Mouse (Mus musculus): ENCODE data around the gene Mamdc2. TPM values are rescaled to one million over a fixed set of nuclear protein-coding genes. Genes with fewer than 3 reads are reported as not detected.

Gene Mamdc2
- polyA plus RNA-seq, 1 experiment from 2014 or later = 2.7 TPM

DNA sequence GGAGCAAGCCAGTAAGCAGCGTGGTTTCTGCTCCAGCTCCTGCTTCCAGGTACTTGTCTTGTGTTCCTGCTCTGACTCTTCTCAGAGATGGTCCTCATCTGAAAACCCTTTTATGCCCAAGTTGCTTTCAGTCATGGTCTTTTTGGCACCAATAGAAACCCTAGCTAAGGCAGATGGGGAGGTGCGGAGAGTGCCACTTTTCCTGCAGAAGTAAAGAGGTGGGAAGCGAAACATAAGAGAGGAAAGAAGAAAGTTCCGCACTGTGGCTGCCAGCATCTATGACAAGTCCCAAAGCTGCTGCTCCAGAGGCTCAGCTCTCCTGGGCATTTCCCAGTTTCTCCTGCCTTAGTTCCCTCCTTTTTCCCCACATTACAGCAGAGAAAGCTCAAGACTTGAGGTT is 67.3 kb downstream of the Mamdc2 start:
- ATAC-seq (replicated peaks; ENCODE audit: low FRiP score, low TSS enrichment, low read depth) = no peak
- no peaks in the 10 kb centered on the region for H3K27me3 ChIP-seq (replicated peaks; ENCODE audit: control insufficient read depth, insufficient read depth, low read length)
- WGBS = 89% methylated on average over 4 of the region's 4 CpGs
- H3K9ac ChIP-seq (ENCODE audit: low read length) = no peak overlapping the region
- no peak overlapping the region for H3K27ac ChIP-seq (ENCODE audit: low read depth)
- H3K4me2 ChIP-seq (ENCODE audit: low read length) = no peak overlapping the region
- H3K4me1 ChIP-seq (replicated peaks; ENCODE audit: control insufficient read depth, insufficient read depth, low read length) = peaks cover 4% of the 10 kb centered on the region; the same call in 1 of the 2 replicates
- no peaks in the 10 kb centered on the region for H3K36me3 ChIP-seq (ENCODE audit: control insufficient read depth, insufficient read depth, low read length)
- no peak for DNase-seq (ENCODE audit: low spot score)
- H3K4me3 ChIP-seq (ENCODE audit: low read depth, low read length) = no peak overlapping the region
- H3K9me3 ChIP-seq (ENCODE audit: control insufficient read depth, low read length) = no peaks in the 10 kb centered on the region

DNA sequence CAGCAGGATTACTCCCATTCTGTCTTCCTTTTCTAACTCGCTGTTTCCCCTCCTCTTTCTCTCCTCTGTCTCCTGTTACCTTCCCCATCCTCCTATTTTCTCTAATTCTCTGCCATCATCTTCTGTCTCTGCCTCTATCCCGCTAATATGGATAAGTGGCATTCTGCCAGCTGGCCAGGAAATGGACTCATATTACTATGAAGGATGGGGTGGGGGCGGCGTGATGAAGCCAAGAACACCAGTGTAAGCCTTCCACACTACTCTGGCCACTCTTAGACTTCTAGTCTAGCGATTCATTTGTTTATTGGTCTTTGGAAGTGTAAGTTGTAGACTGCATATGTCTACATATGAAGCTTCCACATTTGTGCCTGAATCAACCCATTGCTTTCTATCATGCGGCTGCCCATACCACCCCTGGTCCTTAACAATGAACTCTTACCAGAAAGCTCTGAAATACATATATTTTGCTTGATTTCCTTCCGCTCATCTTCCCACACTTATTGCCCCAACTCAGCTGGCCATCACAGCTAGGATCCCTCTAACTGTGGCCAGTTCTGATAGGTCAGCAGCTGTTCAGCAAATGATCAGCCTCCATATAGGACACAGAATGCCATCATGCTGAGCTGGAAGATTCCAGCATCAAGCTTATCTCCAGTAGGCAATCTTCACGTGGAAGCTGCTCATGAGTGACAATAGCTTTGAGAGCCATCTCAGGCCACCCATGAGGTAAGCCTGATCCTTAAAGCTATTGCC is 68.3 kb downstream of the Mamdc2 start:
- Histone ChIP-seq H3K36me3 (ENCODE audit: control insufficient read depth, insufficient read depth, low read length) (no peaks in the 10 kb centered on the region), H3K9me3 (ENCODE audit: control insufficient read depth, low read length) (no peaks in the 10 kb centered on the region), H3K4me2 (ENCODE audit: low read length) (no peak overlapping the region), H3K4me3 (ENCODE audit: low read depth, low read length) (no peak overlapping the region), H3K27me3 (replicated peaks; ENCODE audit: control insufficient read depth, insufficient read depth, low read length) (no peaks in the 10 kb centered on the region), H3K27ac (ENCODE audit: low read depth) (no peak overlapping the region), H3K9ac (ENCODE audit: low read length) (no peak overlapping the region), H3K4me1 (replicated peaks; ENCODE audit: control insufficient read depth, insufficient read depth, low read length) (peaks cover 4% of the 10 kb centered on the region; the same call in 1 of the 2 replicates)
- WGBS = 66% methylated on average over 8 of the region's 8 CpGs
- ATAC-seq (replicated peaks; ENCODE audit: low FRiP score, low TSS enrichment, low read depth) = no peak
- no peak for DNase-seq (ENCODE audit: low spot score)

DNA sequence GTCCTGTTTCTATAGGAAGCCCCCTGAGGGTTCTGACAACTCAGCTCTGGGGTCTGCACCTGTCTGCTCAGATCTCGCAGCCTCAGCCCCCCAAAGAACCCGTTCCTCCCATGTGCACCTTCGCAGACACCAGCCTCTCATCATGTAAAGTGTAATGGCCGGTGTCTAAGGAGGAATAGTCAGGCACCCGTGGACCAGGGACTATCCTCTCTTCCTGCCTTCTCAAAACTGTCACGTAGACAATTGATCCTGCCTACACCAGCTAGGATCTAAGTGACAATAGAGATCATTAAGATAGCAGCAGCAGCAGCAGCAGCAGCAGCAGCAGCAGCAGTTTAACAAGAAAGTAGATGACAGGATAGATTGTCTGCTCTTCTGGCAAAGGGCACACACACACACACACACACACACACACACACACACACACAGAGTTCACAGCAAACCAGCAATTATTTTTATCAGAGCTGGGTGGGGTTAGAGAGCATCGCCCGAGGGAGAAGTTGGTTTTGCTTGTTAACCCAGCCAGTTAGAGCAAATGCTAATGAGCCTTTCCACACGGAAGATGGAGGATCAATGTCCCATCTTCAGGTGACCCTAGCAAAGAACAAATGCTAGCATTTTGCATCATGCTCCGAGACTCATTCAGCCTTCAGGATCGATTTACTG is 71.6 kb downstream of the Mamdc2 start:
- H3K4me2 ChIP-seq (ENCODE audit: low read length) = no peak overlapping the region
- peaks cover 7% of the 10 kb centered on the region; the same call in 1 of the 2 replicates for H3K4me1 ChIP-seq (replicated peaks; ENCODE audit: control insufficient read depth, insufficient read depth, low read length)
- ATAC-seq (replicated peaks; ENCODE audit: low FRiP score, low TSS enrichment, low read depth) (no peak), DNase-seq (ENCODE audit: low spot score) (no peak)
- no peaks in the 10 kb centered on the region for H3K27me3 ChIP-seq (replicated peaks; ENCODE audit: control insufficient read depth, insufficient read depth, low read length)
- WGBS = 57% methylated on average over 11 of the region's 11 CpGs
- H3K36me3 ChIP-seq (ENCODE audit: control insufficient read depth, insufficient read depth, low read length) = no peaks in the 10 kb centered on the region
- H3K9ac ChIP-seq (ENCODE audit: low read length) = no peak overlapping the region
- H3K27ac ChIP-seq (ENCODE audit: low read depth) = no peak overlapping the region
- no peak overlapping the region for H3K4me3 ChIP-seq (ENCODE audit: low read depth, low read length)
- no peaks in the 10 kb centered on the region for H3K9me3 ChIP-seq (ENCODE audit: control insufficient read depth, low read length)

- ATAC-seq (replicated peaks; ENCODE audit: low FRiP score, low TSS enrichment, low read depth) (no peak), DNase-seq (ENCODE audit: low spot score) (no peak)
- Histone ChIP-seq H3K4me1 (replicated peaks; ENCODE audit: control insufficient read depth, insufficient read depth, low read length) (peaks cover 7% of the 10 kb centered on the region; the same call in 1 of the 2 replicates), H3K27me3 (replicated peaks; ENCODE audit: control insufficient read depth, insufficient read depth, low read length) (no peaks in the 10 kb centered on the region), H3K4me3 (ENCODE audit: low read depth, low read length) (no peak overlapping the region), H3K36me3 (ENCODE audit: control insufficient read depth, insufficient read depth, low read length) (no peaks in the 10 kb centered on the region), H3K27ac (ENCODE audit: low read depth) (no peak overlapping the region), H3K9me3 (ENCODE audit: control insufficient read depth, low read length) (no peaks in the 10 kb centered on the region), H3K9ac (ENCODE audit: low read length) (no peak overlapping the region), H3K4me2 (ENCODE audit: low read length) (no peak overlapping the region)
- 88% methylated on average over 7 of the region's 7 CpGs for WGBS
Measured at GRCm38 (mm10) chr19:23374941-23375656, 73.1 kb downstream of the Mamdc2 start.

GRCm38 (mm10) chr19:23373728-23374127 is 74.5 kb downstream of the Mamdc2 start:
- ATAC-seq (replicated peaks; ENCODE audit: low FRiP score, low TSS enrichment, low read depth) (no peak), DNase-seq (ENCODE audit: low spot score) (no peak)
- Histone ChIP-seq H3K9ac (ENCODE audit: low read length) (no peak overlapping the region), H3K9me3 (ENCODE audit: control insufficient read depth, low read length) (no peaks in the 10 kb centered on the region), H3K4me3 (ENCODE audit: low read depth, low read length) (no peak overlapping the region), H3K4me1 (replicated peaks; ENCODE audit: control insufficient read depth, insufficient read depth, low read length) (0 out of 2 replicates have a peak, but pooled peaks cover 3% of the 10 kb centered on the region), H3K4me2 (ENCODE audit: low read length) (no peak overlapping the region), H3K27ac (ENCODE audit: low read depth) (no peak overlapping the region), H3K36me3 (ENCODE audit: control insufficient read depth, insufficient read depth, low read length) (no peaks in the 10 kb centered on the region), H3K27me3 (replicated peaks; ENCODE audit: control insufficient read depth, insufficient read depth, low read length) (no peaks in the 10 kb centered on the region)
- WGBS = 51% methylated on average over 9 of the region's 9 CpGs

GRCm38 (mm10) chr19:23373287-23373686 is 75.0 kb downstream of the Mamdc2 start:
- H3K4me2 ChIP-seq (ENCODE audit: low read length) = no peak overlapping the region

DNA sequence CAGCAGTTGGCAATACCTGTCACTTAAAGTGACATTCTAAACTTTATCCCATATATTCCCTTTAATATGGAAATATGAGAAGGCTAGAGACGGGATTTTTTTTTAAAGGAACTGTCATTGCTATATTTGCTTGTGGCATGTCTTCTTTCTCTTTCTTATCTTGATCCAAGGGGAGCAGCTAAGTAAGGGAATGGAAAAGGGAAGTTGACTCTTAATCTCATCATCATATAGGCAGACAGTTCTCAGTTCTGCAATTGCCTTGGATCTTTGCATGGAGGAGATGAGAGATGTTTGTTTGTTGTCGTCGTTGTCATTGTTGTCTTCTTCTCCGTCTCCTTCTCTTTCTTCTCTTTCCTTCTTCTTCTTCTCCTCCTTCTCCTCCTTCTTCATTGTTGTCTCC is 79.0 kb downstream of the Mamdc2 start:
- DNase-seq (ENCODE audit: low spot score) = no peak
- no peak overlapping the region for H3K9ac ChIP-seq (ENCODE audit: low read length)
- H3K9me3 ChIP-seq (ENCODE audit: control insufficient read depth, low read length) = no peaks in the 10 kb centered on the region
- H3K4me1 ChIP-seq (replicated peaks; ENCODE audit: control insufficient read depth, insufficient read depth, low read length) = 0 out of 2 replicates have a peak, but pooled peaks cover 3% of the 10 kb centered on the region
- 93% methylated on average over 4 of the region's 4 CpGs for WGBS
- H3K4me2 ChIP-seq (ENCODE audit: low read length) = no peak overlapping the region
- no peak overlapping the region for H3K4me3 ChIP-seq (ENCODE audit: low read depth, low read length)
- H3K27me3 ChIP-seq (replicated peaks; ENCODE audit: control insufficient read depth, insufficient read depth, low read length) = no peaks in the 10 kb centered on the region
- H3K27ac ChIP-seq (ENCODE audit: low read depth) = no peak overlapping the region
- H3K36me3 ChIP-seq (ENCODE audit: control insufficient read depth, insufficient read depth, low read length) = no peaks in the 10 kb centered on the region
- ATAC-seq (replicated peaks; ENCODE audit: low FRiP score, low TSS enrichment, low read depth) = no peak

More at GRCm38 (mm10) chr19:23373287-23373686, 75.0 kb downstream of the Mamdc2 start:
- no peak for ATAC-seq (replicated peaks; ENCODE audit: low FRiP score, low TSS enrichment, low read depth)
- DNase-seq (ENCODE audit: low spot score) = peak; percentile 76
- 0 out of 2 replicates have a peak, but pooled peaks cover 3% of the 10 kb centered on the region for H3K4me1 ChIP-seq (replicated peaks; ENCODE audit: control insufficient read depth, insufficient read depth, low read length)
- H3K27ac ChIP-seq (ENCODE audit: low read depth) = no peak overlapping the region
- no peaks in the 10 kb centered on the region for H3K27me3 ChIP-seq (replicated peaks; ENCODE audit: control insufficient read depth, insufficient read depth, low read length)
- no peaks in the 10 kb centered on the region for H3K36me3 ChIP-seq (ENCODE audit: control insufficient read depth, insufficient read depth, low read length)
- WGBS = 47% methylated on average over 8 of the region's 8 CpGs
- no peak overlapping the region for H3K4me3 ChIP-seq (ENCODE audit: low read depth, low read length)
- H3K9me3 ChIP-seq (ENCODE audit: control insufficient read depth, low read length) = no peaks in the 10 kb centered on the region
- H3K9ac ChIP-seq (ENCODE audit: low read length) = no peak overlapping the region

- ATAC-seq (replicated peaks; ENCODE audit: low FRiP score, low TSS enrichment, low read depth) = no peak
- H3K27me3 ChIP-seq (replicated peaks; ENCODE audit: control insufficient read depth, insufficient read depth, low read length) = no peaks in the 10 kb centered on the region
Measured at GRCm38 (mm10) chr19:23362006-23362405, 86.2 kb downstream of the Mamdc2 start.

More at GRCm38 (mm10) chr19:23362006-23362405, 86.2 kb downstream of the Mamdc2 start:
- H3K9me3 ChIP-seq (ENCODE audit: control insufficient read depth, low read length) = no peaks in the 10 kb centered on the region
- no peak overlapping the region for H3K9ac ChIP-seq (ENCODE audit: low read length)
- H3K4me3 ChIP-seq (ENCODE audit: low read depth, low read length) = no peak overlapping the region
- no peak overlapping the region for H3K27ac ChIP-seq (ENCODE audit: low read depth)
- WGBS = 86% methylated on average over 3 of the region's 3 CpGs
- H3K4me1 ChIP-seq (replicated peaks; ENCODE audit: control insufficient read depth, insufficient read depth, low read length) = no peaks in the 10 kb centered on the region
- H3K36me3 ChIP-seq (ENCODE audit: control insufficient read depth, insufficient read depth, low read length) = no peaks in the 10 kb centered on the region
- peak; percentile 4 for DNase-seq (ENCODE audit: low spot score)
- H3K4me2 ChIP-seq (ENCODE audit: low read length) = no peak overlapping the region
